Mouse (Mus musculus) embryonic facial prominence, embryonic 12.5 days (tissue): ENCODE measurements at regions not wholly inside any gene's neighbourhood (a gene's known extent, or its start where the extent isn't known, plus 50 kb on each side); places are given as distances from the start of the nearest gene placed in this dataset.

ENCODE experiments used
- ATAC-seq: fragments of 200-750 bp; cut with Nextera tagmentation; 2 replicates; pipeline ENCODE4 v1.8.0; 2017; ENCODE audit not compliant: insufficient number of reproducible peaks, insufficient read depth, low FRiP score, low TSS enrichment
- H3K27ac ChIP-seq: fragments of 300-500 bp; sonication (generic); 2 replicates; pipeline ENCODE4 v1.5.1; 2016; ENCODE audit warnings: mild to moderate bottlenecking
- H3K27me3 ChIP-seq: fragments of 300-500 bp; sonication (generic); 2 replicates; pipeline ENCODE4 v1.6.1; 2016; ENCODE audit warnings: mild to moderate bottlenecking, moderate library complexity
- H3K36me3 ChIP-seq: fragments of 300-500 bp; sonication (generic); 2 replicates; pipeline ENCODE4 v1.6.1; 2016; ENCODE audit warnings: mild to moderate bottlenecking
- H3K4me1 ChIP-seq: fragments of 300-500 bp; sonication (generic); 2 replicates; pipeline ENCODE4 v1.6.1; 2016
- H3K4me2 ChIP-seq: fragments of 300-500 bp; sonication (generic); replicated peaks from 2 replicates; pipeline ENCODE4 v1.6.1; 2016; ENCODE audit warnings: mild to moderate bottlenecking, moderate library complexity
- H3K4me3 ChIP-seq: fragments of 300-500 bp; sonication (generic); 2 replicates; pipeline ENCODE4 v1.5.1; 2016; ENCODE audit warnings: mild to moderate bottlenecking
- H3K9ac ChIP-seq: fragments of 300-500 bp; sonication (generic); 2 replicates; pipeline ENCODE4 v1.6.1; 2016; ENCODE audit warnings: mild to moderate bottlenecking, moderate library complexity
- H3K9me3 ChIP-seq: fragments of 300-500 bp; sonication (generic); 2 replicates; pipeline ENCODE4 v1.6.1; 2016; ENCODE audit warnings: mild to moderate bottlenecking, moderate library complexity
- WGBS: fragments of 180-500 bp; shearing (Covaris S2); methylation state at CpG from one replicate; pipeline ENCODE4 v1.1.7; 2016; 5-methylcytosine and 5-hydroxymethylcytosine counted together

- H3K4me1 ChIP-seq: no peaks in the 10 kb centered on the region
- H3K27me3 ChIP-seq: no peaks in the 10 kb centered on the region
- no peaks in the 10 kb centered on the region for H3K36me3 ChIP-seq
- no peak for ATAC-seq
- H3K9me3 ChIP-seq: no peaks in the 10 kb centered on the region
- WGBS: 83% methylated on average over 10 of the region's 10 CpGs
- H3K4me2 ChIP-seq: no peak overlapping the region
- no peak overlapping the region for H3K4me3 ChIP-seq
- H3K9ac ChIP-seq: no peak overlapping the region
- no peak overlapping the region for H3K27ac ChIP-seq
These were observed 53.8 kb upstream of the Hif1a start for GRCm38 (mm10) chr12:73847336-73847735.

GRCm38 (mm10) chr12:73850831-73851230 lies 50.3 kb upstream of the Hif1a start:
- H3K9ac ChIP-seq: no peak overlapping the region
- no peaks in the 10 kb centered on the region for H3K36me3 ChIP-seq
- H3K27ac ChIP-seq: no peak overlapping the region
- no peaks in the 10 kb centered on the region for H3K4me1 ChIP-seq
- 70% methylated on average over 2 of the region's 2 CpGs for WGBS
- H3K4me2 ChIP-seq: no peak overlapping the region
- ATAC-seq: no peak
- no peaks in the 10 kb centered on the region for H3K9me3 ChIP-seq
- no peaks in the 10 kb centered on the region for H3K27me3 ChIP-seq
- no peak overlapping the region for H3K4me3 ChIP-seq
